Mouse (Mus musculus) C2C12 (cell line): ENCODE data around the gene Tmprss6. TPM values are rescaled to one million over a fixed set of nuclear protein-coding genes. Genes with fewer than 3 reads are reported as not detected.
A peak's percentile ranks its signal among the peaks of the same experiment; 100 is the strongest.

ENCODE experiments used
- H3K27me3 ChIP-seq: one replicate; pipeline ENCODE4 v1.6.1; 2011; ENCODE audit not compliant: control insufficient read depth, insufficient read depth, insufficient read length
- H3K36me3 ChIP-seq: one replicate; pipeline ENCODE4 v1.6.1; 2011; ENCODE audit not compliant: control insufficient read depth, insufficient read depth
- H3K4me3 ChIP-seq: one replicate; pipeline ENCODE4 v1.5.1; 2011; ENCODE audit warnings: mild to moderate bottlenecking, control low read depth; ENCODE audit not compliant: poor library complexity, insufficient read depth, severe bottlenecking
- H3K79me2 ChIP-seq: one replicate; pipeline ENCODE4 v1.6.1; 2011; ENCODE audit not compliant: control insufficient read depth, insufficient read depth
- H3K79me3 ChIP-seq: one replicate; pipeline ENCODE4 v1.6.1; 2011; ENCODE audit warnings: low read depth, control low read depth
- H3ac ChIP-seq: one replicate; pipeline ENCODE3; 2011; ENCODE audit warnings: low read depth; ENCODE audit not compliant: control insufficient read depth, insufficient read length
- CEBPB ChIP-seq: IDR thresholded peaks from one replicate; pipeline ENCODE4 v1.6.1; 2011; ENCODE audit warnings: low read depth, mild to moderate bottlenecking, control low read depth, moderate library complexity
- CTCF ChIP-seq: IDR thresholded peaks from one replicate; pipeline ENCODE4 v1.5.1; 2011; ENCODE audit not compliant: control insufficient read depth, insufficient read depth, insufficient read length
- FOSL1 ChIP-seq: IDR thresholded peaks from one replicate; pipeline ENCODE4 v1.8.0; 2011; ENCODE audit warnings: mild to moderate bottlenecking, low read length; ENCODE audit not compliant: poor library complexity, insufficient read depth, severe bottlenecking
- MAX ChIP-seq: IDR thresholded peaks from one replicate; pipeline ENCODE4 v1.6.1; 2011; ENCODE audit warnings: mild to moderate bottlenecking, control low read depth
- MYOD1 ChIP-seq: IDR thresholded peaks from one replicate; pipeline ENCODE4 v1.6.1; 2011; ENCODE audit warnings: low read depth; ENCODE audit not compliant: control insufficient read depth, insufficient read length
- MYOG ChIP-seq: IDR thresholded peaks from one replicate; pipeline ENCODE4 v1.6.1; 2011; ENCODE audit not compliant: control insufficient read depth, insufficient read length; ENCODE audit errors: extremely low read depth
- USF1 ChIP-seq: IDR thresholded peaks from one replicate; pipeline ENCODE4 v1.6.1; 2011; ENCODE audit warnings: low read depth, mild to moderate bottlenecking, control low read depth, moderate library complexity
- polyA plus RNA-seq: library from polyadenylated mRNA; unstranded; fragments of >200 nt; fragmentation: generic; extraction: Trizol; gene quantifications from one replicate; pipeline ENCODE4 v1.2.1, GENCODE M21; 2012; ENCODE audit warnings: missing spikeins

Gene Tmprss6
- polyA plus RNA-seq, 1 experiment, result 0.06 TPM

DNA sequence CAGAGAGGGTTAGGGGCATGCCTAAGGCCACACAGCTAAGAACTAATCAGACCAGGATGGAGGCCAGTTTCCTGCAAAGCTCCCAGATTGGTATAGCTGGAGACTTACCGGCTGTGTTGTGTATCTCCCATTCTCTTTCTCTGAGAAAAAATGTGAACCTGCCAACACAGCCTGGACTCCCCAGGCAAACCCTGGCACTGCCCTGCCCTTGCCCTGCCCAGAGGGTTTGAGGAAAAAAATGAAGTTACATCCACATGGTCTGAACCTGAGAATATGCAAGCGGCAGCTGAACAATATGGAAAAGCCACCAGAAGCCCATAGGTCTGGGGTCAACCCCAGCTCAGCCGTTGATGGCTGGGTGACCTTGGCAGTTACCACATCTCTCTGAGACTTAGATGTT is 20.8 kb upstream of the Tmprss6 start:
- no peaks in the 10 kb centered on the region for H3K79me2 ChIP-seq
- TF ChIP-seq MAX, result no peak
- TF ChIP-seq FOSL1, result no peak
- TF ChIP-seq CTCF, result no peak
- no peak for TF ChIP-seq CEBPB
- no peak for TF ChIP-seq USF1
- no peak for TF ChIP-seq MYOD1
- no peak for TF ChIP-seq MYOG
- H3K36me3 ChIP-seq, result no peaks in the 10 kb centered on the region
- H3K4me3 ChIP-seq, result no peak overlapping the region
- no peak overlapping the region for H3ac ChIP-seq
- H3K27me3 ChIP-seq, result peaks cover 33% of the 10 kb centered on the region
- no peaks in the 10 kb centered on the region for H3K79me3 ChIP-seq

DNA sequence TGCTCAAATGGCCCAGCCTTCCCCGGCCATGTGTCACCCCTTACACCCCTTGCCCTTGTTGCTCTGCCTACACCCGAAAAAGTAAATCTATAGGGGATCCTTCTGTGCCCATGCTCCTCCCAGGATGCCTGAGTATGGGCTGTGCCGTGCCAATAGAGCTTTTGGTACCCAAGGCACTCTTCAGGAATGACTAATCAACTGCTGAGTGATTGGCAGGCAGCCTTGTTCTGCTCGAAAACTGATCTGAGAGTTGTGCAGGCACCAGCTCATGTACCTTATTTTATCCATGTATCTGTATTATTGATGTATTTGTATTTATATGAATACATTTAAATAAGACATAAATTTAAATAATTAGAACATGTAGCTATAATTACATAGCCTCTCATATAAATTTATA is 18.6 kb upstream of the Tmprss6 start:
- no peak overlapping the region for H3ac ChIP-seq
- no peak overlapping the region for H3K4me3 ChIP-seq
- H3K79me2 ChIP-seq, result no peaks in the 10 kb centered on the region
- no peaks in the 10 kb centered on the region for H3K36me3 ChIP-seq
- peaks cover 37% of the 10 kb centered on the region for H3K27me3 ChIP-seq
- TF ChIP-seq MYOD1, result no peak
- H3K79me3 ChIP-seq, result no peaks in the 10 kb centered on the region

DNA sequence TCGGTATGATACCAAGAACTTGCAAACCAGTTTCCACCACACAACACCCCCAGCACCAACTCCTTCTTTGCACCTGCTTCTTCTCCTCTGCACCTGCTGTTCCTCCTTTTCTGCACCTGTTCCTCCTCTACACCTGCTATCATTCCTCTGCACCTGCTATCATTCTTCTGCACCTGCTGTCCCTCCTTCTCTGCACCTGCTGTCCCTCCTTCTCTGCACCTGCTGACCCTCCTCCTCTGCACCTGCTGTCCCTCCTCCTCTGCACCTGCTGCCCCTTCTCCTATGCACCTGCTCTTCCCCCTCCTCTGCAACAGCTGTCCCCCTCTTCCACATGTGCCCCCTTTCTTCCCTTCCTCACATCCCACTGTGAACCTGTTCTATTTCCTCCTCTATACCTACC is 18.1 kb upstream of the Tmprss6 start:
- Histone ChIP-seq H3K4me3 (no peak overlapping the region), H3K27me3 (peaks cover 37% of the 10 kb centered on the region), H3ac (no peak overlapping the region), H3K79me2 (no peaks in the 10 kb centered on the region), H3K79me3 (no peaks in the 10 kb centered on the region), H3K36me3 (no peaks in the 10 kb centered on the region)
- no peak for TF ChIP-seq MYOG
- TF ChIP-seq MYOD1, result peak; percentile 49

GRCm38 (mm10) chr15:78483311-78483710 is 14.9 kb upstream of the Tmprss6 start:
- TF ChIP-seq CTCF (no peak), USF1 (no peak), MYOD1 (peak; percentile 4), MAX (no peak), FOSL1 (no peak), MYOG (no peak)

DNA sequence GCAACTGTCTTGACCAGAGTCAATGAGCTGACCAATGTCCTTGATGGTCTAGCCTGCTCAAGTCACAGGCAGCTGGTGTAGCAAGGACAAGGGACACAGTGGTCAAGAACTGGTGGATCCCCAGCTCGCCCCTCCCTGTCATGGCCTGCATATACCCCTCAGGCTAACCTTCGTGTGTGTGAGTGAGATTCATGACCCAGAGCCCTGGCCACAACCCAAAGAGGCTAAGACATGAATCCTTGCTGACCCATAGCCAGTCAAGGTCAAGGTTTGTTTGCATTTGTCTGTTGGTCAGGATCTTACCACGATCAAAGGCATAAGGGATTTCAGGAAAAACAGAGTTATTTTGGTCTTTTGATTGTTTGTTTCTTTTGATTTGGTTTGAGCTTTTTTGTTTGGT is 14.1 kb upstream of the Tmprss6 start:
- no peaks in the 10 kb centered on the region for H3K36me3 ChIP-seq
- no peak overlapping the region for H3ac ChIP-seq
- H3K79me2 ChIP-seq, result no peaks in the 10 kb centered on the region
- H3K27me3 ChIP-seq, result peaks cover 32% of the 10 kb centered on the region
- TF ChIP-seq FOSL1 (no peak), USF1 (no peak), CTCF (no peak), CEBPB (no peak), MYOG (no peak), MYOD1 (no peak), MAX (no peak)
- H3K4me3 ChIP-seq, result no peak overlapping the region
- no peaks in the 10 kb centered on the region for H3K79me3 ChIP-seq

More at GRCm38 (mm10) chr15:78483311-78483710, 14.9 kb upstream of the Tmprss6 start:
- no peak overlapping the region for H3ac ChIP-seq
- H3K79me3 ChIP-seq, result no peaks in the 10 kb centered on the region
- H3K4me3 ChIP-seq, result no peak overlapping the region
- H3K79me2 ChIP-seq, result no peaks in the 10 kb centered on the region
- peaks cover 32% of the 10 kb centered on the region for H3K27me3 ChIP-seq
- H3K36me3 ChIP-seq, result no peaks in the 10 kb centered on the region

DNA sequence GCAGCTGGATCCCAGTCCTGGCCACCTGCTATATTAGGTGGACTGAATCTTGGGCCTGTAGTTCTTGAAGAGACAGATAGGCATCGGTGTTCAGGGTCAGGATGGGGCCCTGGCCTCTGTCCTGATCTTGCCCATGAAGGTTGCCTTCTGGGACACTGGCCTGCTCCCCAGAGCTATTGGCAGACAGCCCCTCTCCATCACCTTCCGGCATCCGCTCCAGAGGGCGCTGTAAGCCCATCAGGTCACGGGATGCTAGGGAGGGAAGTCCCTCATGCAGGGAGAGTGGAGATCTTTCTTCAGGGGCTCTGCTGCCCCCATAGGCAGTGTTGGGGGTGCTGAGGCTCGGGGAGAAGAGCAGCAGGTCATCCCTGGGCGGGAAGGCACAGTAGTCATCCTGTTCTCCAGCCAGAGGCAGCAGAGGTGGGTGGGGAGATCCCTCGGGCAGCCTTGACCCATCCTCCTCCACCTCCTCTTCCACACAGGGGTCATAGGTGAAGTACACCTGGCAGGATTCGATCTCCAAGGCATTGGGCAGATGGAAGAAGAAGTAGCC is 13.1 kb upstream of the Tmprss6 start:
- peaks cover 27% of the 10 kb centered on the region for H3K27me3 ChIP-seq
- H3K79me3 ChIP-seq, result no peaks in the 10 kb centered on the region
- H3K36me3 ChIP-seq, result no peaks in the 10 kb centered on the region
- H3ac ChIP-seq, result no peak overlapping the region
- no peak overlapping the region for H3K4me3 ChIP-seq
- no peaks in the 10 kb centered on the region for H3K79me2 ChIP-seq
- TF ChIP-seq CEBPB (no peak), CTCF (peak; percentile 36), MYOG (no peak)
